ENCODE assay signal across 11 mouse cellular contexts in genomic region chr4:68765772-68766573, GRCm38 (mm10).
DNase-seq lines count a peak whose midpoint lies in the region; ATAC-seq and TF ChIP-seq lines count a peak whose summit lies in the region.
"Had no signal": no experiment of that assay in that cellular context is flagged by ENCODE, and none has a peak within 500 bp of the region (broad histone marks: within the 10 kb centered on the region; RNA-seq: fewer than 3 reads in every experiment).

No protein-coding gene starts in this region.

- ATAC-seq in hindbrain, postnatal 0 days, result peak; percentile 85
- ATAC-seq in midbrain, embryonic 12.5 days (ENCODE audit: low FRiP score, low read depth), result peak; percentile 79

- H3K9ac ChIP-seq in hindbrain, postnatal 0 days (replicated peaks; ENCODE audit: low read length), result no peak overlapping the region
- H3K9ac ChIP-seq in midbrain, embryonic 12.5 days (replicated peaks), result no peak overlapping the region
- H3K9ac ChIP-seq: limb, embryonic 15.5 days had no signal

- peak; percentile 37 for DNase-seq in left cerebral cortex, adult 11 months (ENCODE audit: low spot score)
- no peak for DNase-seq in left cerebral cortex, adult 18-20 months (ENCODE audit: low spot score in 2 of 2)
- DNase-seq in hindbrain, postnatal 0 days (ENCODE audit: low spot score), result peak; percentile 56
- peak; percentile 44 to 53 for DNase-seq in right cerebral cortex, postnatal 36 days (ENCODE audit: low spot score in 2 of 2)
- no peak for DNase-seq in adrenal gland, postnatal 10 days
- no peak for DNase-seq in kidney, postnatal 14 days
- DNase-seq in c-Kit-positive CD71-positive TER-119-positive erythroid progenitor cells, embryonic 14.5 days (ENCODE audit: low spot score), result no peak
- DNase-seq: embryo, embryonic 11 days had no signal

- H3K27ac ChIP-seq in hindbrain, postnatal 0 days, result peak overlapping the region; percentile 45
- H3K27ac ChIP-seq in midbrain, embryonic 12.5 days (replicated peaks), result peak overlapping the region; percentile 54
- H3K27ac ChIP-seq: limb, embryonic 15.5 days; macrophage had no signal

- peaks cover 4% of the 10 kb centered on the region; the same call in 1 of the 2 replicates for H3K36me3 ChIP-seq in hindbrain, postnatal 0 days (ENCODE audit: insufficient read depth, low read length)
- no peaks in the 10 kb centered on the region for H3K36me3 ChIP-seq in midbrain, embryonic 12.5 days
- H3K36me3 ChIP-seq: limb, embryonic 15.5 days had no signal

- peaks cover 3% of the 10 kb centered on the region; the same call in 1 of the 2 replicates for H3K4me1 ChIP-seq in hindbrain, postnatal 0 days (ENCODE audit: insufficient read depth, low read length)
- 0 out of 2 replicates have a peak, but pooled peaks cover 7% of the 10 kb centered on the region for H3K4me1 ChIP-seq in midbrain, embryonic 12.5 days
- H3K4me1 ChIP-seq: limb, embryonic 15.5 days had no signal

- WGBS in hindbrain, postnatal 0 days, result 45% methylated on average over 12 of the region's 12 CpGs
- 60% methylated on average over 12 of the region's 12 CpGs for WGBS in midbrain, embryonic 12.5 days

- H3K4me3 ChIP-seq in hindbrain, postnatal 0 days (ENCODE audit: low read length), result no peak overlapping the region
- no peak overlapping the region for H3K4me3 ChIP-seq in midbrain, embryonic 12.5 days
- H3K4me3 ChIP-seq: limb, embryonic 15.5 days had no signal

- no peak overlapping the region for H3K4me2 ChIP-seq in hindbrain, postnatal 0 days (ENCODE audit: low read depth, low read length)
- H3K4me2 ChIP-seq in midbrain, embryonic 12.5 days (replicated peaks), result no peak overlapping the region
- H3K4me2 ChIP-seq: limb, embryonic 15.5 days had no signal

- peak; percentile 9; the same call in 1 of the 2 replicates for TF ChIP-seq CTCF in hindbrain, postnatal 0 days (IDR thresholded peaks at IDR 0.05; ENCODE audit: low read depth)

- H3K27me3 ChIP-seq in hindbrain, postnatal 0 days (ENCODE audit: insufficient read depth, low read length), result no peaks in the 10 kb centered on the region
- H3K27me3 ChIP-seq in midbrain, embryonic 12.5 days, result no peaks in the 10 kb centered on the region
- H3K27me3 ChIP-seq: limb, embryonic 15.5 days had no signal

- no peaks in the 10 kb centered on the region for H3K9me3 ChIP-seq in hindbrain, postnatal 0 days (ENCODE audit: low read length)
- H3K9me3 ChIP-seq in midbrain, embryonic 12.5 days, result no peaks in the 10 kb centered on the region
- H3K9me3 ChIP-seq: limb, embryonic 15.5 days had no signal

Comparison
In these comparisons a context has a peak if more than half of its experiments do, and no peak if none do; other contexts are left out.
1. DNase-seq: peak in left cerebral cortex, adult 11 months (single experiment), hindbrain, postnatal 0 days (single experiment) and right cerebral cortex, postnatal 36 days (2 of 2); none in left cerebral cortex, adult 18-20 months (0 of 2), adrenal gland, postnatal 10 days (single experiment), kidney, postnatal 14 days (single experiment) and c-Kit-positive CD71-positive TER-119-positive erythroid progenitor cells, embryonic 14.5 days (single experiment).